Mouse (Mus musculus): ENCODE data around the gene Chat. TPM values are rescaled to one million over a fixed set of nuclear protein-coding genes. Genes with fewer than 3 reads are reported as not detected.
A peak's percentile ranks its signal among the peaks of the same experiment; 100 is the strongest.

Gene Chat
- total and polyA plus RNA-seq, 3 experiments, result 0.20 TPM; not detected in 2

DNA sequence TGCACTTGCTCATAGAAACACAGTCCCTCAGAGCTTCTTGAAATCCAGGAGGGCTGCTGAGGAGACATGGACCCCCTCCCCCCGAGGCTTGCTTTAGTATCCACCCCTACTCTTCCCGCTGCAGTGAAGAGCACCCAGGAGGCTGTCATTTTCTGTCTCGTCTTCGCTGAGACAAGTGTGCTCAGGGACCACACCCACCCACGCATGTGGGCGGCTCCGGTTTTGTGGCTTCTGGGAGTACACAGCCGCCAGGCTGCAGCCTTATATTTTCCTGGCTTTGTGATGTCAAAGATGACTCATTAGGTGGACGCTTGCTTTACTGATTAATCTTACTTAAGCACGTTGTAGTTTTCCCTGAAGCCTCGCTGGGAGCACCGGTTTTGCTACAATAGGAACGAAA, 26.7 kb upstream of the Chat start:
- intact Hi-C loops (cut with DNase I), result no loop called here
- 11% methylated on average over 13 of the region's 13 CpGs for WGBS
- H3K4me3 ChIP-seq, result no peak overlapping the region

DNA sequence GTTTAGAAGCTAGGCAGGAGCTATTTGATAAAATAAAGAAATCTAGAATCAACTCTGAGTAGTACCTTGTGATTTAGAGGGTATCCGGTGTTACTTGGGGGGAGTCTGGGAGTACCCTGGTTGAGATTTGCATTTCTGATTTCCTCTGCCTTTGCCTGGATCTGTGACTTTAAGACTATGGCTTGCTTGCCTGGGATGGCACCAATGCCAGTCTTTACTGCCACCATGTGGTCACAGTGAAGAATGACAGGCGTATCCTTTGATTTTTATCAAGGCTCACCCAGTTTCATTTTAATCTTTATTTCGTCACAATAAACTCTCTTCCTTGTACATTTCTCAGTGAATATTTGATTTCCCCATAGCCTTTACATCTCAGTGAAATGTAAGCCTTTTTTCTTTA, 16.3 kb upstream of the Chat start:
- Histone ChIP-seq H3K79me2 (replicated peaks; ENCODE audit: control insufficient read depth, insufficient read depth, low read length) (no peaks in the 10 kb centered on the region), H3K27ac (no peak overlapping the region), H3K9ac (ENCODE audit: low read depth, low read length) (no peak overlapping the region), H3K4me1 (ENCODE audit: control insufficient read depth, insufficient read depth, low read length) (no peaks in the 10 kb centered on the region), H3K27me3 (ENCODE audit: control insufficient read depth, insufficient read depth, low read length) (peaks cover 3% of the 10 kb centered on the region; the same call in 1 of the 2 replicates), H3K4me3 (no peak overlapping the region), H3K36me3 (ENCODE audit: control insufficient read depth, insufficient read depth, low read length) (no peaks in the 10 kb centered on the region)
- 3% methylated on average over 3 of the region's 3 CpGs for WGBS
- no peak for DNase-seq
- TF ChIP-seq POLR2A (IDR thresholded peaks at IDR 0.05; ENCODE audit: insufficient read depth, low read depth, low read length) (no peak), CTCF (IDR thresholded peaks at IDR 0.05) (peak; percentile 92), EP300 (IDR thresholded peaks at IDR 0.05; ENCODE audit: insufficient read depth, low read depth, low read length) (0 out of 2 replicates have a peak, but pooled peaks have one; percentile 41)
- intact Hi-C loops (cut with DNase I), result loop anchor here (1.0 kb wide), 1 partner anchor 254 kb away; no protein-coding TSS in a partner anchor

More for the DNA sequence above, 26.7 kb upstream of the Chat start:
- Histone ChIP-seq H3K27ac (no peak overlapping the region), H3K79me2 (replicated peaks; ENCODE audit: control insufficient read depth, insufficient read depth, low read length) (no peaks in the 10 kb centered on the region), H3K36me3 (ENCODE audit: control insufficient read depth, insufficient read depth, low read length) (no peaks in the 10 kb centered on the region), H3K27me3 (ENCODE audit: control insufficient read depth, insufficient read depth, low read length) (0 out of 2 replicates have a peak, but pooled peaks cover 1% of the 10 kb centered on the region), H3K4me1 (ENCODE audit: control insufficient read depth, insufficient read depth, low read length) (no peaks in the 10 kb centered on the region), H3K9ac (ENCODE audit: low read depth, low read length) (no peak overlapping the region)
- DNase-seq, result no peak
- no peak for TF ChIP-seq POLR2A (IDR thresholded peaks at IDR 0.05; ENCODE audit: insufficient read depth, low read depth, low read length)
- TF ChIP-seq CTCF (IDR thresholded peaks at IDR 0.05), result no peak
- TF ChIP-seq EP300 (IDR thresholded peaks at IDR 0.05; ENCODE audit: insufficient read depth, low read depth, low read length), result no peak

DNA sequence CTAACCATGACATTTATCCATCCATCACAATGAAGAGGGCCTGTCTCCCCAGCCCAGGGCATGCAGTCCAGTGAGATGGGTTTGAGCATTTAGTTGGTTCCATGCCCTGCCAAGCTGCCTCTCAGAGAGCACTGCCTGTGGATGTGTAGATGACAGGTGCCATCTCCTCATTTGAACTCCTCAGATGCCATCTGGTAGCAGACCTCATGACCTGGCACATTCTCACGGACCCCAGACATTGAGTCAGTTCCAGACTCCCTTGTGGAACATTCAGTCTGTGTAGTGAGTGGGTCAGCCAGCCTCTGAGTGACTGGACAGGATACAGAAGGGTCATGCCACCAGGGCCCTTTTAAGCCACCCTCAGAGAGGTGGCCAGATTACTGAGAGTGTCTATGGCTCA, 11.8 kb upstream of the Chat start:
- Histone ChIP-seq H3K4me3 (no peak overlapping the region), H3K4me1 (ENCODE audit: control insufficient read depth, insufficient read depth, low read length) (no peaks in the 10 kb centered on the region), H3K36me3 (ENCODE audit: control insufficient read depth, insufficient read depth, low read length) (no peaks in the 10 kb centered on the region), H3K27ac (no peak overlapping the region), H3K79me2 (replicated peaks; ENCODE audit: control insufficient read depth, insufficient read depth, low read length) (no peaks in the 10 kb centered on the region), H3K27me3 (ENCODE audit: control insufficient read depth, insufficient read depth, low read length) (peaks cover 3% of the 10 kb centered on the region; the same call in 1 of the 2 replicates), H3K9ac (ENCODE audit: low read depth, low read length) (no peak overlapping the region)
- intact Hi-C loops (cut with DNase I), result no loop called here
- no peak for TF ChIP-seq CTCF (IDR thresholded peaks at IDR 0.05)
- TF ChIP-seq POLR2A (IDR thresholded peaks at IDR 0.05; ENCODE audit: insufficient read depth, low read depth, low read length), result no peak
- TF ChIP-seq EP300 (IDR thresholded peaks at IDR 0.05; ENCODE audit: insufficient read depth, low read depth, low read length), result no peak
- no peak for DNase-seq
- WGBS, result 58% methylated on average over 1 of the region's 1 CpGs

DNA sequence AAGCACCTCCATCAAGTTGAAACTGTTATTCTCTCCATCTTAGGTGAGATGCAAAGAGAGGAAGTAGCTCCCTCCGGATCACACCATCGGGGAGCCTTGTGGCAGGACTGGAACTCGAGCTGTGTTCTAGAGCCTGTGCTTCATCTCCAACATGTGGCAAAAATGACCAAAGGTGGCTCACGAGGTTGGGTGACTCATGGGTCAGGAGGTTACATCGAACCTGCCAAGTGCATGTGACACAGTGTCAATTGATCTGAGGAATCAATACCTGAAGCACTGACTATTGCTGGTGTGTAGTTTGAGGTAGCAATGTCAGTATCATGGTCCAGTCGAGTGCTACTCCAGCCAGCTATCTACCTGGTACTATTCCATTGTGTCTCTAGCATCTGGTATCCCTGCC, 10.8 kb upstream of the Chat start:
- Histone ChIP-seq H3K4me1 (ENCODE audit: control insufficient read depth, insufficient read depth, low read length) (no peaks in the 10 kb centered on the region), H3K27ac (no peak overlapping the region), H3K9ac (ENCODE audit: low read depth, low read length) (no peak overlapping the region), H3K79me2 (replicated peaks; ENCODE audit: control insufficient read depth, insufficient read depth, low read length) (no peaks in the 10 kb centered on the region), H3K4me3 (no peak overlapping the region), H3K27me3 (ENCODE audit: control insufficient read depth, insufficient read depth, low read length) (peaks cover 3% of the 10 kb centered on the region; the same call in 1 of the 2 replicates), H3K36me3 (ENCODE audit: control insufficient read depth, insufficient read depth, low read length) (no peaks in the 10 kb centered on the region)
- 67% methylated on average over 6 of the region's 6 CpGs for WGBS
- intact Hi-C loops (cut with DNase I), result no loop called here
- TF ChIP-seq EP300 (IDR thresholded peaks at IDR 0.05; ENCODE audit: insufficient read depth, low read depth, low read length), result no peak
- TF ChIP-seq CTCF (IDR thresholded peaks at IDR 0.05), result no peak
- TF ChIP-seq POLR2A (IDR thresholded peaks at IDR 0.05; ENCODE audit: insufficient read depth, low read depth, low read length), result no peak
- DNase-seq, result no peak

DNA sequence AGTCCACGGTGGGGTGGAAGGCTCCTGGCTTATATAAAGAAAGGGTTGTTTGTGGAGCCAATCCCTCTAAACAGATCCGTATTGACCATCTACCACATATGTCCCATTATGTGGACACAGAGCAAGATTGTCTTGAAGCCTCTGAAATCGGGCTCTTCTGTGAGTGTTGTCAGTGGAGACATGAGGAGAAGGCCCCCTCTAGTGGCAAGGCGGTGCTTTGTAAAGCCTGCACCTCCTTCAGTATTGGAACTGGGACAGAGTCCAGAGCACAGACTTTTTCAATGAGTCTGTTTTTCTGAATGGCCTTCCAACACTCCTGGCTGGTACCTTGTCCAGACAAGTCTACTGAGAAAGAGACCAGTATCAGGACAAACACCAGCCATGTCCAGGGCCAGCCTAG, 7.2 kb upstream of the Chat start:
- Histone ChIP-seq H3K9ac (ENCODE audit: low read depth, low read length) (no peak overlapping the region), H3K4me3 (no peak overlapping the region), H3K79me2 (replicated peaks; ENCODE audit: control insufficient read depth, insufficient read depth, low read length) (no peaks in the 10 kb centered on the region), H3K36me3 (ENCODE audit: control insufficient read depth, insufficient read depth, low read length) (no peaks in the 10 kb centered on the region), H3K27me3 (ENCODE audit: control insufficient read depth, insufficient read depth, low read length) (no peaks in the 10 kb centered on the region; the same call in 1 of the 2 replicates), H3K27ac (no peak overlapping the region), H3K4me1 (ENCODE audit: control insufficient read depth, insufficient read depth, low read length) (no peaks in the 10 kb centered on the region)
- intact Hi-C loops (cut with DNase I), result loop anchor here (5.0 kb wide), 1 partner anchor 831 kb away; the partner anchor contains the start of genes Btd, Gm49387 and Hacl1
- DNase-seq, result peak in 1 of 2 experiments; percentile 19
- WGBS, result 12% methylated on average over 4 of the region's 4 CpGs
- TF ChIP-seq POLR2A (IDR thresholded peaks at IDR 0.05; ENCODE audit: insufficient read depth, low read depth, low read length) (no peak), CTCF (IDR thresholded peaks at IDR 0.05) (peak; percentile 75), EP300 (IDR thresholded peaks at IDR 0.05; ENCODE audit: insufficient read depth, low read depth, low read length) (no peak)

DNA sequence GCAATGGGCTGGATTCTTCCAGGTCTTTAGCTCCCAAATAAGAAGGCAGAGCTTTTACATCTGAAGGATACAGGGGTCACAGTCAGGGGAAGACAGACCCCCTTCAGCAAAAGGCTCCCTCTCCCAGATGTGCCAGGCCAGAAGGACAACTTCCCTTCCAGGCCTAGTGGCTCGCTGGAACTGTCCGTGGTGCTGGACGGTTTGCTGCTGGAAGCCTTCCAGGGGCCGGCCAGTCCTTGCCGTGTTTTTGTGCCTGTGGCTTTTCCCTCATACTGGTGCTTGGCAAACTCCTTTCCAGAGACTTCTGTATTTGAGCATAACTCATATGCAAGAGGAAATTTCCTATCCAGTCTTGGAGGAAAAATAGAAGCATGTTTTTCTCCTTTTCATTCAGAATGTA, 1.8 kb upstream of the Chat start:
- TF ChIP-seq CTCF (IDR thresholded peaks at IDR 0.05) (no peak), EP300 (IDR thresholded peaks at IDR 0.05; ENCODE audit: insufficient read depth, low read depth, low read length) (no peak), POLR2A (IDR thresholded peaks at IDR 0.05; ENCODE audit: insufficient read depth, low read depth, low read length) (no peak)
- intact Hi-C loops (cut with DNase I), result loop anchor here (5.0 kb wide), 1 partner anchor 145 kb away; the partner anchor contains the start of gene Ogdhl
- H3K4me1 ChIP-seq (ENCODE audit: control insufficient read depth, insufficient read depth, low read length), result no peaks in the 10 kb centered on the region
- no peaks in the 10 kb centered on the region for H3K79me2 ChIP-seq (replicated peaks; ENCODE audit: control insufficient read depth, insufficient read depth, low read length)
- 5% methylated on average over 5 of the region's 5 CpGs for WGBS
- H3K27me3 ChIP-seq (ENCODE audit: control insufficient read depth, insufficient read depth, low read length), result peaks cover 24% of the 10 kb centered on the region
- no peaks in the 10 kb centered on the region for H3K36me3 ChIP-seq (ENCODE audit: control insufficient read depth, insufficient read depth, low read length)
- H3K9ac ChIP-seq (ENCODE audit: low read depth, low read length), result no peak overlapping the region
- H3K4me3 ChIP-seq, result no peak overlapping the region
- H3K27ac ChIP-seq, result no peak overlapping the region
- peak; percentile 13 to 66 for DNase-seq

Data from heart, adult 2 months (tissue).